In genomic region chrX:160928870-160929269, GRCm38 (mm10) we compare ENCODE assay signal across 25 mouse cellular contexts. TPM values are rescaled to one million over a fixed set of nuclear protein-coding genes. Genes with fewer than 3 reads are reported as not detected.
"Had no signal": no experiment of that assay in that cellular context is flagged by ENCODE, and none has a peak within 500 bp of the region (broad histone marks: within the 10 kb centered on the region; RNA-seq: fewer than 3 reads in every experiment).

No protein-coding gene starts in this region.

- H3K4me1 ChIP-seq: heart, embryonic 13.5 days; heart, embryonic 15.5 days; hindbrain, embryonic 13.5 days; hindbrain, embryonic 15.5 days; kidney, embryonic 15.5 days; limb, embryonic 10.5 days; limb, embryonic 12.5 days had no signal

- H3K27me3 ChIP-seq: heart, embryonic 13.5 days; heart, embryonic 15.5 days; hindbrain, embryonic 13.5 days; hindbrain, embryonic 15.5 days; kidney, embryonic 15.5 days had no signal

- H3K4me3 ChIP-seq: heart, adult 2 months; heart, embryonic 13.5 days; heart, embryonic 15.5 days; hindbrain, embryonic 13.5 days; hindbrain, embryonic 15.5 days; kidney, embryonic 15.5 days; limb, embryonic 10.5 days; limb, embryonic 12.5 days had no signal

- H3K9me3 ChIP-seq: heart, embryonic 13.5 days; heart, embryonic 15.5 days; hindbrain, embryonic 13.5 days; hindbrain, embryonic 15.5 days; kidney, embryonic 15.5 days; limb, embryonic 10.5 days; limb, embryonic 12.5 days had no signal

- H3K4me2 ChIP-seq: heart, embryonic 11.5 days; heart, embryonic 13.5 days; heart, embryonic 15.5 days; hindbrain, embryonic 13.5 days; hindbrain, embryonic 15.5 days; kidney, embryonic 15.5 days; limb, embryonic 12.5 days had no signal

- ATAC-seq: hindbrain, postnatal 0 days; intestine, embryonic 16.5 days had no signal

- H3K36me3 ChIP-seq: heart, embryonic 15.5 days; hindbrain, embryonic 15.5 days; kidney, embryonic 15.5 days; limb, embryonic 10.5 days; limb, embryonic 12.5 days had no signal

- DNase-seq: gastrocnemius, postnatal 14 days; gastrocnemius, postnatal 36 days; heart, adult 11 months; heart, adult 2 months; heart, postnatal 14 days; heart, postnatal 36 days; kidney, adult 11 months; kidney, adult 2 months; kidney, adult 9 months; kidney, postnatal 14 days; kidney, postnatal 36 days; layer of hippocampus, adult 9-11 months; layer of hippocampus, postnatal 36 days had no signal

- H3K27ac ChIP-seq: heart, adult 2 months; heart, embryonic 13.5 days; heart, embryonic 15.5 days; hindbrain, embryonic 13.5 days; hindbrain, embryonic 15.5 days; hindbrain, postnatal 0 days; kidney, embryonic 15.5 days; kidney, postnatal 0 days; limb, embryonic 10.5 days; limb, embryonic 12.5 days had no signal

- H3K9ac ChIP-seq: heart, embryonic 13.5 days; heart, embryonic 15.5 days; hindbrain, embryonic 13.5 days; hindbrain, embryonic 15.5 days; kidney, embryonic 15.5 days; limb, embryonic 12.5 days had no signal

RNA-seq across cellular contexts. Expression of gene Gja6, which starts 22.0 kb away (rescaled TPM):
- polyA plus RNA-seq: heart, adult 2 months; heart, embryonic 15.5 days; hindbrain, embryonic 15.5 days; kidney, embryonic 15.5 days; large intestine, adult 2 months; limb, embryonic 10.5 days; limb, embryonic 12.5 days had no signal
